In genomic region chr6:22348130-22348529, GRCm38 (mm10) we compare ENCODE assay signal across 12 mouse cellular contexts. TPM values are rescaled to one million over a fixed set of nuclear protein-coding genes. Genes with fewer than 3 reads are reported as not detected.
DNase-seq lines count a peak whose midpoint lies in the region; ATAC-seq and TF ChIP-seq lines count a peak whose summit lies in the region.
"Had no signal": no experiment of that assay in that cellular context is flagged by ENCODE, and none has a peak within 500 bp of the region (broad histone marks: within the 10 kb centered on the region; RNA-seq: fewer than 3 reads in every experiment).

No protein-coding gene starts in this region.

- no peaks in the 10 kb centered on the region for H3K4me1 ChIP-seq in hindbrain, embryonic 15.5 days (replicated peaks)
- H3K4me1 ChIP-seq in hindbrain, embryonic 11.5 days (replicated peaks; ENCODE audit: control insufficient read depth, insufficient read depth, low read length) = no peaks in the 10 kb centered on the region
- H3K4me1 ChIP-seq in neural tube, embryonic 14.5 days (ENCODE audit: control insufficient read depth, insufficient read depth, low read length) = no peaks in the 10 kb centered on the region

- no peaks in the 10 kb centered on the region for H3K36me3 ChIP-seq in hindbrain, embryonic 15.5 days
- no peaks in the 10 kb centered on the region for H3K36me3 ChIP-seq in hindbrain, embryonic 11.5 days (ENCODE audit: control insufficient read depth, insufficient read depth, low read length)
- H3K36me3 ChIP-seq in neural tube, embryonic 14.5 days (ENCODE audit: control insufficient read depth, insufficient read depth, low read length) = no peaks in the 10 kb centered on the region

- intact Hi-C loops in gastrocnemius, adult 2 months (cut with DNase I) = no loop called here

- H3K9ac ChIP-seq in hindbrain, embryonic 15.5 days = no peak overlapping the region
- H3K9ac ChIP-seq in hindbrain, embryonic 11.5 days (ENCODE audit: low read depth, low read length) = no peak overlapping the region
- H3K9ac ChIP-seq in neural tube, embryonic 14.5 days (replicated peaks; ENCODE audit: low read depth, low read length) = no peak overlapping the region

- WGBS in hindbrain, embryonic 15.5 days = 80% methylated on average over 4 of the region's 4 CpGs
- WGBS in hindbrain, embryonic 11.5 days = 92% methylated on average over 4 of the region's 4 CpGs
- 75% methylated on average over 4 of the region's 4 CpGs for WGBS in neural tube, embryonic 14.5 days

- H3K27me3 ChIP-seq in hindbrain, embryonic 15.5 days = no peaks in the 10 kb centered on the region
- H3K27me3 ChIP-seq in hindbrain, embryonic 11.5 days (ENCODE audit: control insufficient read depth, insufficient read depth, low read length) = no peaks in the 10 kb centered on the region
- no peaks in the 10 kb centered on the region for H3K27me3 ChIP-seq in neural tube, embryonic 14.5 days (ENCODE audit: control insufficient read depth, insufficient read depth, low read length)

- H3K9me3 ChIP-seq in hindbrain, embryonic 15.5 days = no peaks in the 10 kb centered on the region
- H3K9me3 ChIP-seq in hindbrain, embryonic 11.5 days (ENCODE audit: control insufficient read depth, low read length) = no peaks in the 10 kb centered on the region
- H3K9me3 ChIP-seq in neural tube, embryonic 14.5 days (ENCODE audit: control insufficient read depth, low read length) = no peaks in the 10 kb centered on the region

- H3K4me3 ChIP-seq in hindbrain, embryonic 15.5 days = no peak overlapping the region
- no peak overlapping the region for H3K4me3 ChIP-seq in hindbrain, embryonic 11.5 days (ENCODE audit: low read depth, low read length)
- no peak overlapping the region for H3K4me3 ChIP-seq in neural tube, embryonic 14.5 days (ENCODE audit: low read depth, low read length)
- no peak overlapping the region for H3K4me3 ChIP-seq in gastrocnemius, adult 2 months

- ATAC-seq in hindbrain, embryonic 15.5 days (ENCODE audit: low FRiP score, low read depth) = 0 out of 2 replicates have a peak, but pooled peaks have one; percentile 29
- no peak for ATAC-seq in hindbrain, embryonic 11.5 days (ENCODE audit: low FRiP score)
- 0 out of 2 replicates have a peak, but pooled peaks have one; percentile 49 for ATAC-seq in neural tube, embryonic 14.5 days (ENCODE audit: low read depth)

- TF ChIP-seq CTCF in gastrocnemius, adult 2 months (IDR thresholded peaks at IDR 0.05) = no peak

- no peak overlapping the region for H3K4me2 ChIP-seq in hindbrain, embryonic 15.5 days
- no peak overlapping the region for H3K4me2 ChIP-seq in hindbrain, embryonic 11.5 days (replicated peaks; ENCODE audit: low read depth, low read length)
- no peak overlapping the region for H3K4me2 ChIP-seq in neural tube, embryonic 14.5 days (ENCODE audit: low read depth, low read length)

- no peak overlapping the region for H3K27ac ChIP-seq in hindbrain, embryonic 15.5 days (replicated peaks)
- no peak overlapping the region for H3K27ac ChIP-seq in hindbrain, embryonic 11.5 days (ENCODE audit: low read depth, low read length)
- H3K27ac ChIP-seq in neural tube, embryonic 14.5 days (ENCODE audit: low read depth, low read length) = no peak overlapping the region
- no peak overlapping the region for H3K27ac ChIP-seq in gastrocnemius, adult 2 months

- DNase-seq in cerebellum, postnatal 10 days = peak; percentile 44 to 55
- no peak for DNase-seq in cerebellum, adult 9-10 months
- no peak for DNase-seq in hindbrain, embryonic 11.5 days (ENCODE audit: low spot score)
- DNase-seq in neural tube, embryonic 10.5 days (ENCODE audit: extremely low spot score, low spot score) = no peak
- no peak for DNase-seq in gastrocnemius, adult 2 months
- DNase-seq in kidney, postnatal 36 days = no peak
- DNase-seq: B cell, adult 2 months; cerebellum, adult 9-11 months; lung, postnatal 4 days; thymus, adult 18-20 months had no signal

RNA-seq across cellular contexts. Expression of gene Fam3c, which starts 7.9 kb away (rescaled TPM):
- 83.3 and 89.4 TPM in 2 replicates for polyA plus RNA-seq in hindbrain, embryonic 15.5 days (2015; fragmentation: Nextera tagmentation; extraction: Ambion mirVana)
- polyA plus RNA-seq in hindbrain, embryonic 11.5 days (2014; fragmentation: Nextera tagmentation; extraction: Ambion mirVana) = 34.0 and 35.5 TPM in 2 replicates
- polyA plus RNA-seq in neural tube, embryonic 14.5 days (2014; fragmentation: Nextera tagmentation; extraction: Ambion mirVana) = 69.5 and 80.5 TPM in 2 replicates
- total RNA-seq in gastrocnemius, adult 2 months (2021) = 10 to 100 TPM; 16.3 to 24.0 TPM

Comparison
In these comparisons a context has a peak if more than half of its experiments do, and no peak if none do; other contexts are left out.
1. DNase-seq: peak in cerebellum, postnatal 10 days (2 of 2); none in cerebellum, adult 9-10 months (single experiment), hindbrain, embryonic 11.5 days (single experiment), neural tube, embryonic 10.5 days (single experiment), gastrocnemius, adult 2 months (single experiment) and kidney, postnatal 36 days (0 of 2).